Mouse (Mus musculus) liver, adult 2 months (tissue): ENCODE measurements around the gene Ube3c. TPM values are rescaled to one million over a fixed set of nuclear protein-coding genes. Genes with fewer than 3 reads are reported as not detected.
"Not testable (repeated sequence)": the region's sequence is repeated elsewhere in the genome, so short reads cannot be mapped to it uniquely, and the experiment has no call there.

Experiments
- DNase-seq: peaks from one replicate; pipeline ENCODE4 v3.0.0-alpha.2; 2011; ENCODE audit warnings: low read depth, low spot score; ENCODE audit errors: extremely low read depth
- H3K27ac ChIP-seq: fragments of 200-500 bp; replicated peaks from 2 replicates; pipeline ENCODE4 v1.5.1; 2012; ENCODE audit warnings: low read depth, mild to moderate bottlenecking, control low read depth, inconsistent platforms, low read length; ENCODE audit not compliant: insufficient read depth
- H3K27me3 ChIP-seq: fragments of 200-500 bp; 2 replicates; pipeline ENCODE4 v1.6.1; 2012; ENCODE audit warnings: mild to moderate bottlenecking, moderate library complexity, low read length, inconsistent platforms; ENCODE audit not compliant: control insufficient read depth, insufficient read depth
- H3K36me3 ChIP-seq: fragments of 200-500 bp; 2 replicates; pipeline ENCODE4 v1.6.1; 2012; ENCODE audit warnings: low read length, inconsistent platforms; ENCODE audit not compliant: control insufficient read depth, insufficient read depth
- H3K4me1 ChIP-seq: fragments of 200-500 bp; 2 replicates; pipeline ENCODE4 v1.6.1; 2011; ENCODE audit warnings: low read length; ENCODE audit not compliant: control insufficient read depth, insufficient read depth
- H3K4me3 ChIP-seq: fragments of 200-500 bp; 2 replicates; pipeline ENCODE4 v1.5.1; 2011; ENCODE audit warnings: low read depth, mild to moderate bottlenecking, control low read depth, low read length, moderate library complexity; ENCODE audit not compliant: insufficient read depth
- H3K79me2 ChIP-seq: fragments of 200-500 bp; 2 replicates; pipeline ENCODE4 v1.6.1; 2012; ENCODE audit warnings: inconsistent platforms, mild to moderate bottlenecking, low read length, moderate library complexity; ENCODE audit not compliant: control insufficient read depth, insufficient read depth
- H3K9ac ChIP-seq: fragments of 200-500 bp; 2 replicates; pipeline ENCODE4 v1.6.1; 2012; ENCODE audit warnings: low read depth, mild to moderate bottlenecking, control low read depth, inconsistent platforms, low read length
- CTCF ChIP-seq: fragments of 200-500 bp; IDR thresholded peaks from 2 replicates; pipeline ENCODE4 v1.5.1; 2011; ENCODE audit warnings: low read depth, low read length, control low read depth
- POLR2A ChIP-seq: fragments of 200-500 bp; IDR thresholded peaks from 2 replicates; pipeline ENCODE4 v1.6.1; 2011; ENCODE audit warnings: low read length, control low read depth; ENCODE audit not compliant: insufficient read depth; ENCODE audit errors: extremely low read depth
- WGBS: fragments of 180-500 bp; shearing (Covaris S2); methylation state at CpG from one replicate; pipeline ENCODE4 v1.1.7; 2018; 5-methylcytosine and 5-hydroxymethylcytosine counted together
- polyA plus RNA-seq: library from polyadenylated mRNA; depleted of rRNA; stranded (reverse); fragments of >200 nt; gene quantifications from 2 replicates; pipeline ENCODE4 v1.2.3, GENCODE M21; 2012
- total RNA-seq: library from RNA; depleted of rRNA; stranded (reverse); fragments of >200 nt; gene quantifications from 2 replicates; pipeline ENCODE4 v1.2.3, GENCODE M21; 2014

Gene Ube3c
- total and polyA plus RNA-seq, 2 experiments: 10.3 to 34.0 TPM

- Histone ChIP-seq H3K27me3 (no peaks in the 10 kb centered on the region), H3K36me3 (peaks cover 23% of the 10 kb centered on the region), H3K9ac (no peak overlapping the region), H3K4me3 (no peak overlapping the region), H3K4me1 (no peaks in the 10 kb centered on the region), H3K27ac (no peak overlapping the region), H3K79me2 (no peaks in the 10 kb centered on the region)
- TF ChIP-seq CTCF: no peak
- no peak for TF ChIP-seq POLR2A
- no peak for DNase-seq
Observed at GRCm38 (mm10) chr5:29651696-29652095, 82.7 kb downstream of the Ube3c start.

- H3K79me2 ChIP-seq: no peaks in the 10 kb centered on the region
- H3K9ac ChIP-seq: no peak overlapping the region
- TF ChIP-seq CTCF (no peak), POLR2A (no peak)
- H3K27ac ChIP-seq: no peak overlapping the region
- H3K27me3 ChIP-seq: no peaks in the 10 kb centered on the region
- H3K4me3 ChIP-seq: no peak overlapping the region
- H3K4me1 ChIP-seq: no peaks in the 10 kb centered on the region
- no peak for DNase-seq
- peaks cover 28% of the 10 kb centered on the region for H3K36me3 ChIP-seq
- 68% methylated on average over 3 of the region's 3 CpGs for WGBS
Observed at GRCm38 (mm10) chr5:29657590-29658339, 88.7 kb downstream of the Ube3c start.

GRCm38 (mm10) chr5:29661246-29661645, 92.2 kb downstream of the Ube3c start:
- H3K27ac ChIP-seq, H3K4me3 ChIP-seq, H3K79me2 ChIP-seq, H3K4me1 ChIP-seq, DNase-seq, H3K9ac ChIP-seq, H3K27me3 ChIP-seq: not testable (repeated sequence)
- peaks cover 52% of the 10 kb centered on the region for H3K36me3 ChIP-seq
- WGBS: 93% methylated on average over 4 of the region's 4 CpGs

GRCm38 (mm10) chr5:29665391-29665790, 96.3 kb downstream of the Ube3c start:
- Histone ChIP-seq H3K27me3 (no peaks in the 10 kb centered on the region), H3K4me3 (no peak overlapping the region), H3K27ac (no peak overlapping the region), H3K4me1 (no peaks in the 10 kb centered on the region), H3K36me3 (peaks cover 60% of the 10 kb centered on the region), H3K79me2 (no peaks in the 10 kb centered on the region), H3K9ac (no peak overlapping the region)
- TF ChIP-seq POLR2A: no peak
- no peak for TF ChIP-seq CTCF
- 99% methylated on average over 2 of the region's 2 CpGs for WGBS
- DNase-seq: no peak

GRCm38 (mm10) chr5:29672551-29672950, 103.5 kb downstream of the Ube3c start:
- Histone ChIP-seq H3K79me2 (no peaks in the 10 kb centered on the region), H3K4me1 (no peaks in the 10 kb centered on the region), H3K9ac (no peak overlapping the region), H3K27ac (no peak overlapping the region), H3K27me3 (no peaks in the 10 kb centered on the region), H3K4me3 (no peak overlapping the region), H3K36me3 (peaks cover 60% of the 10 kb centered on the region)
- TF ChIP-seq CTCF (no peak), POLR2A (no peak)
- no peak for DNase-seq
- WGBS: 87% methylated on average over 4 of the region's 4 CpGs

- Histone ChIP-seq H3K36me3 (peaks cover 49% of the 10 kb centered on the region), H3K4me3 (no peak overlapping the region), H3K4me1 (no peaks in the 10 kb centered on the region), H3K79me2 (no peaks in the 10 kb centered on the region), H3K27me3 (no peaks in the 10 kb centered on the region), H3K27ac (no peak overlapping the region), H3K9ac (no peak overlapping the region)
- TF ChIP-seq CTCF (no peak), POLR2A (no peak)
- DNase-seq: no peak
- WGBS: 95% methylated on average over 4 of the region's 4 CpGs
Observed at GRCm38 (mm10) chr5:29674305-29674704, 105.3 kb downstream of the Ube3c start.
